Mouse (Mus musculus): ENCODE data around the gene Olfr507.
"Not testable (repeated sequence)": the region's sequence is repeated elsewhere in the genome, so short reads cannot be mapped to it uniquely, and the experiment has no call there.

Olfr507 gene

DNA sequence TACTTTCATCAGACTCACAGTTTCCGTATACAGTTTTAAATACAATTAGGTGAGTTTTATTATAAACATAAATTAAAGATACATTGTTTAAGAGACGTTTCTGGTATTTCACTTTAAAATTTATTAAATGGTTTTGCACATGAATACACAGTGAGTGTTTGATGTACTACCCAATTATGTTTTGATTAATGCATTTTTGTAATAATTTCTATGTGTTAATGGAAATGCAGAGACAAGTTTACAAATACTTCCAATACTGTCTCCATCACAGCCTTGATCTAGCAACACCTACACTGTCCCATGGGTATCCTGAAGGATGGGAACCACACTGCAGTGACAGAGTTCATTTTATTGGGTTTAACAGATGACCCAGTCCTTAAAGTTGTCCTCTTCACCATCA is at the start of gene Olfr507:
Gene Olfr507 (plus strand): TSS at position 301 of the 400 bp plus-strand sequence.
- DNase-seq (ENCODE audit: low spot score in 2 of 2) = no peak

GRCm38 (mm10) chr7:108589797-108590196 is 31.8 kb upstream of the Olfr507 start:
- no peak for DNase-seq (ENCODE audit: low spot score in 2 of 2)

DNA sequence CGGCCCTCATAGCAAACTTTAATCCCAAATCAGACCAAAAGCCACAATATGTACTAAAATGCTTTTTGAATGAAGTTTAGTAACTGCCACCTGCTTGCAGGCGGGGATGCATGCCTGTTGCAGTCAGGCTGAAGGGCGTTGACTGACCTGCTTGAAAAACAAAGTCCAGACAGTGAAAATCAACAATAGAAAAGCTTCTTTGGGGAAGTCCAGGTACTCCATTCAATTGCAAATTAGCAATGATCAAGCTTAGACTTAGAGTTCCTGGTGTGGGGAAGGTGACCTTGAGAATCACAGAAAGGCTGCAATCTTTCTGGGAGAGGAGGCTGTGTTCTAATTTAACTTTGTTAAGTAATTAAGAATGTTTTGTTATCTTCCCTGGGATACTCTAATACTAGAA is 19.7 kb upstream of the Olfr507 start:
- not testable (repeated sequence) for DNase-seq (ENCODE audit: low spot score in 2 of 2)

- no peak for DNase-seq (ENCODE audit: low spot score in 2 of 2)
Observed at GRCm38 (mm10) chr7:108610487-108610886, 11.1 kb upstream of the Olfr507 start, which contains the start of gene Olfr506. Olfr506 (plus strand) TSS chr7:108610787.

- no peak for DNase-seq (ENCODE audit: low spot score in 2 of 2)
Observed at GRCm38 (mm10) chr7:108614110-108614509, 7.5 kb upstream of the Olfr507 start.

- not testable (repeated sequence) for DNase-seq (ENCODE audit: low spot score in 2 of 2)
Observed at GRCm38 (mm10) chr7:108616781-108617180, 4.8 kb upstream of the Olfr507 start.

- DNase-seq (ENCODE audit: low spot score in 2 of 2) = no peak
Observed at GRCm38 (mm10) chr7:108629694-108630093, 8.1 kb downstream of the Olfr507 start, which contains the start of gene Olfr508. Olfr508 (plus strand) TSS chr7:108629994.

GRCm38 (mm10) chr7:108651806-108652205 is 30.2 kb downstream of the Olfr507 start, which contains the start of gene Olfr509:
Olfr509 (minus strand) TSS chr7:108651906.
- DNase-seq (ENCODE audit: low spot score in 2 of 2) = no peak

DNA sequence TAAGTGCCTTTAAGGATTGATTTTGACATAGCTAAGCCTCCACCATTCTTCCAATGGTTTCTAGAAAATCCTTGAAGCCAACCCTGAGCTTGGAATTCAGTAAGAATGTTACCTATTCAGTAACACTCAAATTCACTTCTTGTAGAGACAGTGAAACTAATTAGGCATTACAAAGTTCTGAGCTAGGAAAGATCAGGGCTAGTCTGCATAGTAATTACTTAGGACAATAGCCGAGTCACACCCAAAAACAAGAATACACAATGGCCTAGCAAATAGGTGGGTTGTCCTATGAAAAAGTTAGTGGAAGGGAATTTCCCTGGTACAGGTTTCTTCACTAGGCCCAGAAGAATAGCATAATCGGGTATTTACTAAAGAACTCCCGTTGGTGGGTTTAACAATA is 40.8 kb downstream of the Olfr507 start:
- DNase-seq (ENCODE audit: low spot score in 2 of 2) = no peak

GRCm38 (mm10) chr7:108666118-108666517 is 44.5 kb downstream of the Olfr507 start, which contains the start of gene Olfr510:
Olfr510 (plus strand) TSS chr7:108666418.
- DNase-seq (ENCODE audit: low spot score in 2 of 2) = no peak

GRCm38 (mm10) chr7:108671058-108671457 is 49.4 kb downstream of the Olfr507 start:
- DNase-seq (ENCODE audit: low spot score in 2 of 2) = no peak
